In the genomic region with DNA sequence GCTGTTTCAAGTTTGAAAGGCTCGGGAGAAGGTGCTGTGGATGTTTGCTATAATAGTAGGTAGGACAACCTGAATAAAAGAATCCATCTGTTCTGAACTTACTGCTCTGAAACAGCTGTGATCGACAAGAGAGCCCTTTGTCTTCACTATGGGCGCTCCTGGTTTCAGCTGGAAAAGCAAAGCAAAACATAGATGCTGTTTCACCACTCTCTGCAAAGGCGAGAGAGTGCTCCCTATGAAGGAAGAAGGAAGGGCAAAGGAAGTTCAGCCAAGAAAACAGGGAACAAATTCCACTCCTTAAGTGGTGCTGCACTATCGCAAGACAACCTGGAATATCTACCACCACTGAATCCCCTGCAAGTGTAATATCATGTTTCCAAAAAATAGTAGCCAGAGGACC, we compare ENCODE assay signal across 17 mouse cellular contexts. TPM values are rescaled to one million over a fixed set of nuclear protein-coding genes. Genes with fewer than 3 reads are reported as not detected.
DNase-seq lines count a peak whose midpoint lies in the region; ATAC-seq lines count a peak whose summit lies in the region.
"Had no signal": no experiment of that assay in that cellular context is flagged by ENCODE, and none has a peak within 500 bp of the region (broad histone marks: within the 10 kb centered on the region; RNA-seq: fewer than 3 reads in every experiment).

No protein-coding gene starts in this region.

- H3K36me3 ChIP-seq in limb, embryonic 12.5 days, result no peaks in the 10 kb centered on the region
- H3K36me3 ChIP-seq in midbrain, embryonic 13.5 days, result no peaks in the 10 kb centered on the region
- H3K36me3 ChIP-seq: embryonic facial prominence, embryonic 15.5 days had no signal

- H3K4me2 ChIP-seq in limb, embryonic 12.5 days, result peak overlapping the region; percentile 37
- H3K4me2 ChIP-seq in midbrain, embryonic 13.5 days (replicated peaks), result no peak overlapping the region
- H3K4me2 ChIP-seq: embryonic facial prominence, embryonic 15.5 days; lung, embryonic 14.5 days; midbrain, embryonic 11.5 days had no signal

- H3K27me3 ChIP-seq in limb, embryonic 12.5 days, result no peaks in the 10 kb centered on the region
- H3K27me3 ChIP-seq in midbrain, embryonic 13.5 days, result no peaks in the 10 kb centered on the region
- H3K27me3 ChIP-seq: embryonic facial prominence, embryonic 15.5 days had no signal

- H3K9ac ChIP-seq in limb, embryonic 12.5 days (replicated peaks), result no peak overlapping the region
- no peak overlapping the region for H3K9ac ChIP-seq in midbrain, embryonic 13.5 days (replicated peaks)
- H3K9ac ChIP-seq: embryonic facial prominence, embryonic 15.5 days; lung, embryonic 14.5 days had no signal

- WGBS in limb, embryonic 12.5 days, result 35% methylated on average over 5 of the region's 5 CpGs
- WGBS in midbrain, embryonic 13.5 days, result 74% methylated on average over 5 of the region's 5 CpGs

- H3K27ac ChIP-seq in limb, embryonic 12.5 days, result peak overlapping the region; percentile 70
- H3K27ac ChIP-seq in midbrain, embryonic 13.5 days, result no peak overlapping the region
- H3K27ac ChIP-seq: embryonic facial prominence, embryonic 15.5 days had no signal

- ATAC-seq in limb, embryonic 12.5 days (ENCODE audit: insufficient number of reproducible peaks, insufficient read depth, low FRiP score, low TSS enrichment, low read depth), result no peak
- no peak for ATAC-seq in midbrain, embryonic 13.5 days
- ATAC-seq: forebrain, embryonic 14.5 days; inflammation-experienced regulatory T-cells, adult 6 months had no signal

- no peaks in the 10 kb centered on the region for H3K9me3 ChIP-seq in limb, embryonic 12.5 days
- H3K9me3 ChIP-seq in midbrain, embryonic 13.5 days, result no peaks in the 10 kb centered on the region
- H3K9me3 ChIP-seq: embryonic facial prominence, embryonic 15.5 days had no signal

- peaks cover 5% of the 10 kb centered on the region for H3K4me1 ChIP-seq in limb, embryonic 12.5 days (replicated peaks)
- no peaks in the 10 kb centered on the region for H3K4me1 ChIP-seq in midbrain, embryonic 13.5 days (replicated peaks)
- H3K4me1 ChIP-seq: embryonic facial prominence, embryonic 15.5 days had no signal

- no peak overlapping the region for H3K4me3 ChIP-seq in limb, embryonic 12.5 days (replicated peaks)
- H3K4me3 ChIP-seq in midbrain, embryonic 13.5 days (replicated peaks), result no peak overlapping the region
- H3K4me3 ChIP-seq: embryonic facial prominence, embryonic 15.5 days had no signal

- peak; percentile 6 for DNase-seq in embryo, embryonic 10 days (ENCODE audit: low spot score)
- no peak for DNase-seq in embryo, embryonic 9.5 days (ENCODE audit: extremely low spot score)
- DNase-seq in embryo, embryonic 10.5 days (ENCODE audit: low spot score), result peak; percentile 9
- DNase-seq in kidney, adult 8-10 months, result peak; percentile 26 to 46
- DNase-seq in frontal cortex, adult 2 months (ENCODE audit: extremely low spot score in 1 of 2, low spot score in 1 of 2), result no peak
- DNase-seq in cerebellum, postnatal 10 days, result no peak
- DNase-seq: adrenal gland, postnatal 14 days; heart, adult 18-20 months; heart, postnatal 10 days; lung, embryonic 14.5 days had no signal

RNA-seq across cellular contexts. Expression of gene Sult1d1, which starts 4.7 kb away (rescaled TPM):
- polyA plus RNA-seq in limb, embryonic 12.5 days (2016; fragmentation: Nextera tagmentation; extraction: Ambion mirVana), result not detected in 2 replicates
- polyA plus RNA-seq in midbrain, embryonic 13.5 days (2015; fragmentation: Nextera tagmentation; extraction: Ambion mirVana), result not detected in 2 replicates
- polyA plus RNA-seq in frontal cortex, adult 2 months (2012; rRNA removed), result 0.18 and 0.42 TPM in 2 replicates
- polyA plus RNA-seq: forebrain, embryonic 14.5 days; lung, embryonic 14.5 days; midbrain, embryonic 11.5 days; neural tube, embryonic 11.5 days had no signal

RNA-seq across cellular contexts. Expression of gene Sult1e1, which starts 17.9 kb away (rescaled TPM):
- not detected in 2 replicates for polyA plus RNA-seq in limb, embryonic 12.5 days (2016; fragmentation: Nextera tagmentation; extraction: Ambion mirVana)
- not detected in 2 replicates for polyA plus RNA-seq in midbrain, embryonic 13.5 days (2015; fragmentation: Nextera tagmentation; extraction: Ambion mirVana)
- polyA plus RNA-seq in frontal cortex, adult 2 months (2012; rRNA removed), result 0.11 TPM in 1 of 2 replicates, not detected in the other
- polyA plus RNA-seq: forebrain, embryonic 14.5 days; inflammation-experienced regulatory T-cells, adult 6 months; lung, embryonic 14.5 days; midbrain, embryonic 11.5 days; neural tube, embryonic 11.5 days had no signal

RNA-seq across cellular contexts. Expression of gene Sult1b1, which starts 35.5 kb away (rescaled TPM):
- polyA plus RNA-seq in limb, embryonic 12.5 days (2016; fragmentation: Nextera tagmentation; extraction: Ambion mirVana), result not detected in 2 replicates
- not detected in 2 replicates for polyA plus RNA-seq in midbrain, embryonic 13.5 days (2015; fragmentation: Nextera tagmentation; extraction: Ambion mirVana)
- polyA plus RNA-seq in frontal cortex, adult 2 months (2012; rRNA removed), result not detected in 2 replicates
- polyA plus RNA-seq: forebrain, embryonic 14.5 days; inflammation-experienced regulatory T-cells, adult 6 months; lung, embryonic 14.5 days; midbrain, embryonic 11.5 days; neural tube, embryonic 11.5 days had no signal

Comparison
In these comparisons a context has a peak if more than half of its experiments do, and no peak if none do; other contexts are left out.
1. DNase-seq: peak in embryo, embryonic 10 days (single experiment), embryo, embryonic 10.5 days (single experiment) and kidney, adult 8-10 months (2 of 2); none in embryo, embryonic 9.5 days (single experiment), frontal cortex, adult 2 months (0 of 2) and cerebellum, postnatal 10 days (0 of 2).